Mouse (Mus musculus): ENCODE measurements around the gene Zfp74. TPM values are rescaled to one million over a fixed set of nuclear protein-coding genes. Genes with fewer than 3 reads are reported as not detected.
A peak's percentile ranks its signal among the peaks of the same experiment; 100 is the strongest.

The Zfp74 gene
- polyA plus RNA-seq, 1 experiment, result 17.3 TPM

GRCm38 (mm10) chr7:29908130-29908950 lies 45.5 kb downstream of the Zfp74 start, which contains the start of gene Zfp383:
Gene Zfp383, plus strand, starts transcription at chr7:29908223.
- TF ChIP-seq CTCF (IDR thresholded peaks at IDR 0.05; ENCODE audit: borderline replicate concordance, insufficient read depth, low read depth, low read length), result no peak
- TF ChIP-seq POLR2A (IDR thresholded peaks at IDR 0.05; ENCODE audit: borderline replicate concordance, insufficient read depth, low read length), result peak; percentile 50; the same call in 1 of the 2 replicates
- peak within 1 kb of the TSS; percentile 91 for H3K27ac ChIP-seq (ENCODE audit: insufficient read depth, low read length)
- under 1% methylated on average over 33 of the region's 33 CpGs for WGBS
- peak; percentile 84 to 88 for DNase-seq
- peak within 1 kb of the TSS; percentile 99 for H3K4me3 ChIP-seq (replicated peaks; ENCODE audit: insufficient read depth, low read depth, low read length)
- H3K27me3 ChIP-seq (ENCODE audit: control insufficient read depth, insufficient read depth, low read length), result no peaks in the 10 kb centered on the region
- H3K4me1 ChIP-seq (ENCODE audit: control insufficient read depth, insufficient read depth, low read length), result peaks cover 2% of the 10 kb centered on the region; the same call in 1 of the 2 replicates

GRCm38 (mm10) chr7:29907206-29907605 lies 46.7 kb downstream of the Zfp74 start:
- H3K4me3 ChIP-seq (replicated peaks; ENCODE audit: insufficient read depth, low read depth, low read length), result peak overlapping the region; percentile 12
- 92% methylated on average over 5 of the region's 5 CpGs for WGBS
- TF ChIP-seq CTCF (IDR thresholded peaks at IDR 0.05; ENCODE audit: borderline replicate concordance, insufficient read depth, low read depth, low read length) (no peak), POLR2A (IDR thresholded peaks at IDR 0.05; ENCODE audit: borderline replicate concordance, insufficient read depth, low read length) (no peak)

GRCm38 (mm10) chr7:29906682-29907058 lies 47.2 kb downstream of the Zfp74 start:
- no peaks in the 10 kb centered on the region for H3K27me3 ChIP-seq (ENCODE audit: control insufficient read depth, insufficient read depth, low read length)

More at GRCm38 (mm10) chr7:29907206-29907605, 46.7 kb downstream of the Zfp74 start:
- peaks cover 2% of the 10 kb centered on the region; the same call in 1 of the 2 replicates for H3K4me1 ChIP-seq (ENCODE audit: control insufficient read depth, insufficient read depth, low read length)
- no peaks in the 10 kb centered on the region for H3K27me3 ChIP-seq (ENCODE audit: control insufficient read depth, insufficient read depth, low read length)
- DNase-seq, result no peak
- no peak overlapping the region for H3K27ac ChIP-seq (ENCODE audit: insufficient read depth, low read length)

GRCm38 (mm10) chr7:29905966-29906681 lies 47.8 kb downstream of the Zfp74 start, which contains the start of gene Zfp27:
Gene Zfp27, minus strand, starts transcription at chr7:29906572.
- TF ChIP-seq POLR2A (IDR thresholded peaks at IDR 0.05; ENCODE audit: borderline replicate concordance, insufficient read depth, low read length) (peak; percentile 92; the same call in 1 of the 2 replicates), CTCF (IDR thresholded peaks at IDR 0.05; ENCODE audit: borderline replicate concordance, insufficient read depth, low read depth, low read length) (no peak)
- under 1% methylated on average over 22 of the region's 22 CpGs for WGBS
- DNase-seq, result peak; percentile 79 to 89

More at GRCm38 (mm10) chr7:29906682-29907058, 47.2 kb downstream of the Zfp74 start:
- WGBS, result 11% methylated on average over 8 of the region's 8 CpGs
- DNase-seq, result peak in 1 of 2 experiments; percentile 35
- TF ChIP-seq POLR2A (IDR thresholded peaks at IDR 0.05; ENCODE audit: borderline replicate concordance, insufficient read depth, low read length) (no peak), CTCF (IDR thresholded peaks at IDR 0.05; ENCODE audit: borderline replicate concordance, insufficient read depth, low read depth, low read length) (no peak)
- H3K27ac ChIP-seq (ENCODE audit: insufficient read depth, low read length), result peak overlapping the region; percentile 80; the same call in 1 of the 2 replicates
- peaks cover 2% of the 10 kb centered on the region; the same call in 1 of the 2 replicates for H3K4me1 ChIP-seq (ENCODE audit: control insufficient read depth, insufficient read depth, low read length)
- peak overlapping the region; percentile 68 for H3K4me3 ChIP-seq (replicated peaks; ENCODE audit: insufficient read depth, low read depth, low read length)

GRCm38 (mm10) chr7:29904101-29904500 lies 49.8 kb downstream of the Zfp74 start:
- Histone ChIP-seq H3K4me1 (ENCODE audit: control insufficient read depth, insufficient read depth, low read length) (no peaks in the 10 kb centered on the region), H3K4me3 (replicated peaks; ENCODE audit: insufficient read depth, low read depth, low read length) (no peak overlapping the region), H3K27ac (ENCODE audit: insufficient read depth, low read length) (no peak overlapping the region), H3K27me3 (ENCODE audit: control insufficient read depth, insufficient read depth, low read length) (no peaks in the 10 kb centered on the region)
- 93% methylated on average over 4 of the region's 4 CpGs for WGBS
- no peak for TF ChIP-seq POLR2A (IDR thresholded peaks at IDR 0.05; ENCODE audit: borderline replicate concordance, insufficient read depth, low read length)
- no peak for TF ChIP-seq CTCF (IDR thresholded peaks at IDR 0.05; ENCODE audit: borderline replicate concordance, insufficient read depth, low read depth, low read length)
- no peak for DNase-seq

More at GRCm38 (mm10) chr7:29905966-29906681, 47.8 kb downstream of the Zfp74 start, which contains the start of gene Zfp27:
- Histone ChIP-seq H3K4me1 (ENCODE audit: control insufficient read depth, insufficient read depth, low read length) (peaks cover 2% of the 10 kb centered on the region; the same call in 1 of the 2 replicates), H3K27ac (ENCODE audit: insufficient read depth, low read length) (peak within 1 kb of the TSS; percentile 81), H3K4me3 (replicated peaks; ENCODE audit: insufficient read depth, low read depth, low read length) (peak within 1 kb of the TSS; percentile 88), H3K27me3 (ENCODE audit: control insufficient read depth, insufficient read depth, low read length) (no peaks in the 10 kb centered on the region)

GRCm38 (mm10) chr7:29898351-29898750 lies 55.5 kb downstream of the Zfp74 start:
- DNase-seq, result no peak
- H3K4me1 ChIP-seq (ENCODE audit: control insufficient read depth, insufficient read depth, low read length), result no peaks in the 10 kb centered on the region
- 92% methylated on average over 4 of the region's 4 CpGs for WGBS
- H3K4me3 ChIP-seq (replicated peaks; ENCODE audit: insufficient read depth, low read depth, low read length), result no peak overlapping the region
- no peaks in the 10 kb centered on the region for H3K27me3 ChIP-seq (ENCODE audit: control insufficient read depth, insufficient read depth, low read length)
- TF ChIP-seq POLR2A (IDR thresholded peaks at IDR 0.05; ENCODE audit: borderline replicate concordance, insufficient read depth, low read length), result no peak
- no peak for TF ChIP-seq CTCF (IDR thresholded peaks at IDR 0.05; ENCODE audit: borderline replicate concordance, insufficient read depth, low read depth, low read length)
- no peak overlapping the region for H3K27ac ChIP-seq (ENCODE audit: insufficient read depth, low read length)

- H3K4me3 ChIP-seq (replicated peaks; ENCODE audit: insufficient read depth, low read depth, low read length), result no peak overlapping the region
- TF ChIP-seq CTCF (IDR thresholded peaks at IDR 0.05; ENCODE audit: borderline replicate concordance, insufficient read depth, low read depth, low read length) (no peak), POLR2A (IDR thresholded peaks at IDR 0.05; ENCODE audit: borderline replicate concordance, insufficient read depth, low read length) (no peak)
- no peaks in the 10 kb centered on the region for H3K4me1 ChIP-seq (ENCODE audit: control insufficient read depth, insufficient read depth, low read length)
- no peak overlapping the region for H3K27ac ChIP-seq (ENCODE audit: insufficient read depth, low read length)
- DNase-seq, result no peak
- WGBS, result 97% methylated on average over 4 of the region's 4 CpGs
- H3K27me3 ChIP-seq (ENCODE audit: control insufficient read depth, insufficient read depth, low read length), result no peaks in the 10 kb centered on the region
These were observed 61.1 kb downstream of the Zfp74 start for GRCm38 (mm10) chr7:29892756-29893155.

Measured in cerebellum, adult 2 months (tissue).